Mouse (Mus musculus) embryonic fibroblast, embryonic 13.5 days (primary cell): ENCODE data around the gene Ino80.

Experiments
- CTCF ChIP-seq: IDR thresholded peaks from 2 replicates; pipeline ENCODE4 v1.5.1; 2011; ENCODE audit warnings: mild to moderate bottlenecking, control low read depth, low read length, moderate library complexity, borderline replicate concordance; ENCODE audit not compliant: insufficient read depth
- POLR2A ChIP-seq: IDR thresholded peaks from 2 replicates; pipeline ENCODE4 v1.6.1; 2011; ENCODE audit warnings: low read depth, mild to moderate bottlenecking, control low read depth, low read length, moderate library complexity

GRCm38 (mm10) chr2:119516811-119517210 lies 39.3 kb upstream of the Ino80 start:
- TF ChIP-seq POLR2A, result no peak
- no peak for TF ChIP-seq CTCF
